Mouse (Mus musculus): ENCODE results near the gene Zfp609. TPM values are rescaled to one million over a fixed set of nuclear protein-coding genes. Genes with fewer than 3 reads are reported as not detected.

The Zfp609 gene
- polyA plus RNA-seq, 1 experiment: 10.4 TPM

- H3K27me3 ChIP-seq (ENCODE audit: control insufficient read depth, insufficient read depth, low read length): no peaks in the 10 kb centered on the region
- H3K4me3 ChIP-seq (ENCODE audit: control insufficient read depth, low read depth, low read length): no peak overlapping the region
- H3K27ac ChIP-seq (ENCODE audit: control insufficient read depth, insufficient read depth, low read depth, low read length): no peak overlapping the region
- no peaks in the 10 kb centered on the region; the same call in 1 of the 2 replicates for H3K36me3 ChIP-seq (ENCODE audit: control insufficient read depth, insufficient read depth, low read length)
- H3K4me1 ChIP-seq (ENCODE audit: control insufficient read depth, insufficient read depth, low read length): peaks cover 3% of the 10 kb centered on the region; the same call in 1 of the 2 replicates
- TF ChIP-seq CTCF (IDR thresholded peaks at IDR 0.05; ENCODE audit: control insufficient read depth, insufficient read depth, insufficient replicate concordance, low read depth, low read length) (no peak), POLR2A (IDR thresholded peaks at IDR 0.05; ENCODE audit: control insufficient read depth, low read depth, low read length) (no peak)
Measured at GRCm38 (mm10) chr9:65793506-65793905, 33.9 kb downstream of the Zfp609 start.

DNA sequence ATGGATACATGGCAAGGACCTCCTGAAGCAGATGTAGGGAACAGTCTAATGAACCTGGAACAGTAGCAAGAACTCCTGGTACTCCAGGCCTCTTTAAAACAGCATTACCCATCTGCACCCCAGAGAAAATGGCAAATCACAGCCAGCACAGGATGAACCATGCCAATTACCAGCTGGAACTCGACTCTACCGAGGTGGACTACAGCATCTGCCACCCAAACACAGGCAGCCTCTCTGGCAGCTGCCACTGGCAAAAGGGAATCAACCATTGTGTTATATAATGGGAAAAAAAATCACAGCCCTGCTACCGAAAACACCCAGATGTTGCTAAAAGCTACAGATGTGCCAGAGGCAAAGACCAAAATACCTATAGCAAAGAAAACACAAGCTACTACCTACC, 34.3 kb downstream of the Zfp609 start:
- Histone ChIP-seq H3K4me1 (ENCODE audit: control insufficient read depth, insufficient read depth, low read length) (peaks cover 3% of the 10 kb centered on the region; the same call in 1 of the 2 replicates), H3K27ac (ENCODE audit: control insufficient read depth, insufficient read depth, low read depth, low read length) (no peak overlapping the region), H3K27me3 (ENCODE audit: control insufficient read depth, insufficient read depth, low read length) (no peaks in the 10 kb centered on the region), H3K36me3 (ENCODE audit: control insufficient read depth, insufficient read depth, low read length) (no peaks in the 10 kb centered on the region; the same call in 1 of the 2 replicates), H3K4me3 (ENCODE audit: control insufficient read depth, low read depth, low read length) (no peak overlapping the region)
- TF ChIP-seq CTCF (IDR thresholded peaks at IDR 0.05; ENCODE audit: control insufficient read depth, insufficient read depth, insufficient replicate concordance, low read depth, low read length) (no peak), POLR2A (IDR thresholded peaks at IDR 0.05; ENCODE audit: control insufficient read depth, low read depth, low read length) (no peak)

DNA sequence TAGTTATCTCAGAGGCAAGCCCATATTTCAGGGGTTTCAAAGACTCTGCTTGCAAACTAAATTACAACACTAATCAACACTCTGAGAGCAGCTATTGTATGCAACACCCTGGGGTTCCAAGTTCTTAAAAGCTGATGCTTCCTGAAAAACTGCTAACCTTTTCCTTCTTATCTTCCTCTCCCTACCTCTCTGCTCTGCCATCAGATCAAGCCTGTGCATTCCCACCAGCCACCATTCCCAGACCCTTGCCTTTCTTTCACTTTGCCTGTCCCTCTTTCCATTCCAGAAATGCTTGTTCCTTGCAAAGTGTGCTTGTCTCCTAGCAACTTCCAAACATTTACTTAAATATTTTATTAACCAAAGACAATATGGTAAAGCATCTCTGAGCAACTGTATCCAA, 35.5 kb downstream of the Zfp609 start:
- TF ChIP-seq CTCF (IDR thresholded peaks at IDR 0.05; ENCODE audit: control insufficient read depth, insufficient read depth, insufficient replicate concordance, low read depth, low read length) (no peak), POLR2A (IDR thresholded peaks at IDR 0.05; ENCODE audit: control insufficient read depth, low read depth, low read length) (no peak)
- Histone ChIP-seq H3K4me3 (ENCODE audit: control insufficient read depth, low read depth, low read length) (no peak overlapping the region), H3K27me3 (ENCODE audit: control insufficient read depth, insufficient read depth, low read length) (no peaks in the 10 kb centered on the region), H3K36me3 (ENCODE audit: control insufficient read depth, insufficient read depth, low read length) (no peaks in the 10 kb centered on the region; the same call in 1 of the 2 replicates), H3K27ac (ENCODE audit: control insufficient read depth, insufficient read depth, low read depth, low read length) (no peak overlapping the region), H3K4me1 (ENCODE audit: control insufficient read depth, insufficient read depth, low read length) (peaks cover 3% of the 10 kb centered on the region; the same call in 1 of the 2 replicates)

DNA sequence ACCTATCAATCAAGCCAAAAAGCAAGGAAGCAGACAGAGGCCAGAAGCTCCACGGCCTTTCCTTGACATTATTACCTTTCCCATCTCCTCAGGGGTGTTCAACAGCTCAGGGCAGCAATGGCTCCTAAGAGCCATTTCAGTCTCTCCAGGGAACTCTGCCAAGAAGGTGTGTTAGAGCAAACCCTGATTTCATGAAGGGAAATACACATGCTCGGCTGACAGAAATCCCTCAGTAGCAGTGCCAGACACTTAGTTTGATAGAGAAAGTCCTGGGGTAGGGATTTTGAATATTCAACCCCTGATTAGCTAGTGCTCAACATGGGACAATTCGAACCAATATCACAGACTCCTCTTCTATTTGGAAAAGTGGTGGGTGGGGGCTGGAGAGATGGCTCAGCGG, 36.3 kb downstream of the Zfp609 start:
- TF ChIP-seq POLR2A (IDR thresholded peaks at IDR 0.05; ENCODE audit: control insufficient read depth, low read depth, low read length) (no peak), CTCF (IDR thresholded peaks at IDR 0.05; ENCODE audit: control insufficient read depth, insufficient read depth, insufficient replicate concordance, low read depth, low read length) (no peak)
- H3K4me3 ChIP-seq (ENCODE audit: control insufficient read depth, low read depth, low read length): no peak overlapping the region
- H3K4me1 ChIP-seq (ENCODE audit: control insufficient read depth, insufficient read depth, low read length): peaks cover 3% of the 10 kb centered on the region; the same call in 1 of the 2 replicates
- H3K27ac ChIP-seq (ENCODE audit: control insufficient read depth, insufficient read depth, low read depth, low read length): no peak overlapping the region
- H3K36me3 ChIP-seq (ENCODE audit: control insufficient read depth, insufficient read depth, low read length): no peaks in the 10 kb centered on the region; the same call in 1 of the 2 replicates
- no peaks in the 10 kb centered on the region for H3K27me3 ChIP-seq (ENCODE audit: control insufficient read depth, insufficient read depth, low read length)

GRCm38 (mm10) chr9:65789788-65790187, 37.6 kb downstream of the Zfp609 start:
- peaks cover 3% of the 10 kb centered on the region; the same call in 1 of the 2 replicates for H3K4me1 ChIP-seq (ENCODE audit: control insufficient read depth, insufficient read depth, low read length)
- H3K27ac ChIP-seq (ENCODE audit: control insufficient read depth, insufficient read depth, low read depth, low read length): no peak overlapping the region
- no peaks in the 10 kb centered on the region; the same call in 1 of the 2 replicates for H3K36me3 ChIP-seq (ENCODE audit: control insufficient read depth, insufficient read depth, low read length)
- no peak overlapping the region for H3K4me3 ChIP-seq (ENCODE audit: control insufficient read depth, low read depth, low read length)
- H3K27me3 ChIP-seq (ENCODE audit: control insufficient read depth, insufficient read depth, low read length): no peaks in the 10 kb centered on the region
- TF ChIP-seq CTCF (IDR thresholded peaks at IDR 0.05; ENCODE audit: control insufficient read depth, insufficient read depth, insufficient replicate concordance, low read depth, low read length) (no peak), POLR2A (IDR thresholded peaks at IDR 0.05; ENCODE audit: control insufficient read depth, low read depth, low read length) (no peak)

GRCm38 (mm10) chr9:65788556-65788955, 38.8 kb downstream of the Zfp609 start:
- TF ChIP-seq POLR2A (IDR thresholded peaks at IDR 0.05; ENCODE audit: control insufficient read depth, low read depth, low read length): no peak
- H3K4me3 ChIP-seq (ENCODE audit: control insufficient read depth, low read depth, low read length): no peak overlapping the region

GRCm38 (mm10) chr9:65787829-65788344, 39.5 kb downstream of the Zfp609 start:
- H3K4me1 ChIP-seq (ENCODE audit: control insufficient read depth, insufficient read depth, low read length): no peaks in the 10 kb centered on the region
- H3K4me3 ChIP-seq (ENCODE audit: control insufficient read depth, low read depth, low read length): no peak overlapping the region
- H3K36me3 ChIP-seq (ENCODE audit: control insufficient read depth, insufficient read depth, low read length): no peaks in the 10 kb centered on the region; the same call in 1 of the 2 replicates
- H3K27ac ChIP-seq (ENCODE audit: control insufficient read depth, insufficient read depth, low read depth, low read length): no peak overlapping the region
- TF ChIP-seq POLR2A (IDR thresholded peaks at IDR 0.05; ENCODE audit: control insufficient read depth, low read depth, low read length) (no peak), CTCF (IDR thresholded peaks at IDR 0.05; ENCODE audit: control insufficient read depth, insufficient read depth, insufficient replicate concordance, low read depth, low read length) (no peak)
- no peaks in the 10 kb centered on the region for H3K27me3 ChIP-seq (ENCODE audit: control insufficient read depth, insufficient read depth, low read length)

More at GRCm38 (mm10) chr9:65788556-65788955, 38.8 kb downstream of the Zfp609 start:
- H3K4me1 ChIP-seq (ENCODE audit: control insufficient read depth, insufficient read depth, low read length): no peaks in the 10 kb centered on the region
- H3K36me3 ChIP-seq (ENCODE audit: control insufficient read depth, insufficient read depth, low read length): no peaks in the 10 kb centered on the region; the same call in 1 of the 2 replicates
- no peak overlapping the region for H3K27ac ChIP-seq (ENCODE audit: control insufficient read depth, insufficient read depth, low read depth, low read length)
- H3K27me3 ChIP-seq (ENCODE audit: control insufficient read depth, insufficient read depth, low read length): no peaks in the 10 kb centered on the region

Data from testis, adult 2 months (tissue).